Mouse (Mus musculus) gastrocnemius, postnatal 25 days (tissue): ENCODE results near the gene Olfr791. TPM values are rescaled to one million over a fixed set of nuclear protein-coding genes. Genes with fewer than 3 reads are reported as not detected.

ENCODE experiments used
- DNase-seq: peaks from one replicate; pipeline ENCODE4 v3.0.0; 2022
- long read RNA-seq, 2 experiments: library from polyadenylated mRNA; stranded (forward); transcript quantifications; one replicate each; pipeline ENCODE4 v2.0.0; 2021
- total RNA-seq, 2 experiments: library from RNA; stranded (reverse); gene quantifications; 1 replicate in 1 of 2; 2 replicates in 1 of 2; pipeline ENCODE4 v1.2.3; 2021

Olfr791 gene
- total RNA-seq = not detected
- long read RNA-seq, experiment 1 = 0 reads
- long read RNA-seq, experiment 2 = 0 reads

DNA sequence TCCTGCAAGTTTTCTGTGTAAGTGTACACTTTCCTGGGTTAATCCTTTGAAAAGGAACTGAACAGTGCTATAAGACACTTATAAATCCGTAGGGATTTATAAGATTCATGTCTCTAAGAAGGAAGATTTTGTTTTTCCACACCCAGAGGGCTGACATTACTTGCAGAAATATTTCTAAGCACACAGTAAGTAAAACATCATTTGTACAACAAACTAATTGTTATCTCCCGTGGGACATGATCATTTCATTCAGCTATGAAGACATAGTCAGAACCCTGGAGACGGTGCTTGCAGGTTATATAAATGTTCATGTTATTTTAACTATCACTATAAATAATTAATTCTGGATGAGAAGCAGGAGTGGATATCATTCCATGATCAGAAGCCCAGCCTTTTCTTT, at the start of gene Olfr791:
TSS of gene Olfr791 (plus strand) at position 301 of the 400 bp plus-strand sequence.
- no peak for DNase-seq

- no peak for DNase-seq
Measured at GRCm38 (mm10) chr10:129473256-129473655, 48.3 kb upstream of the Olfr791 start.

DNA sequence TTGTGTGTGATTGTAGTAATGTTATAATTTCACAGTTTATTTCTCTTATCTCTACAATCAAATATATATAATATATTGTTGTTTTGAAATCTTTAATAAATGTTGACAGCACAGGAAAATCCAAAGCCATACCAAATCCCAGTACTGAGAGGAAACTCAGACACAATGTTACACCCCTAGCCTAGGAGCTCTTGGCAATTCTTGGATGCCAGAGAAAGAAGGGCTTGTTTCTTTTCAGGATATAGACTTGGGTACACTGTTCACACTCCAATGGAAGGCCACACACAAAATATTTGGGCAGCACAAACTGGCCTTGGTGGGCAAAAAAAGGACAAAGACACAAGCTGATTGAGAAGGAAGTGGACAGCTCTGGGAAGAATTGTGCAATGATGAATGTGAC, 47.9 kb upstream of the Olfr791 start:
- DNase-seq = no peak

DNA sequence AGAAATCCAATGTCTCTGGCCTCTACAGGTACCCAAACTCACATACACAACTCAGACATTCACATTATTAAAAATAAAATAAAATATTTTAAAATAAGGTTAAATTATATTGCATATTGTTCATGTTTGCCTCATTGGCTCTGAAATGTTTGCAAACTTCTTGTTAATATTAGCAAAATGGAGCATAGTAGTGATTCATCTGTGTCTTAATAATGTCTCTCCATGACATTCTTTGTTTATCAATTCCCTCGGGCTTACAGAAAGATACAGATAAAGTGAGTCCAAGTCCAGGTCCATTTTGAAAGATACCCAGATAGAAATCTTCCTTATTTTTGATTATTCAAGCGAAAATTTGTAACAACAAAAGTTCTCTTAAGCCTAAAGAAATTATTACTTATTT, 37.1 kb upstream of the Olfr791 start, which contains the start of gene Olfr789:
TSS of gene Olfr789 (plus strand) at position 301 of the 400 bp plus-strand sequence.
- no peak for DNase-seq

- DNase-seq = no peak
Measured at GRCm38 (mm10) chr10:129490101-129490500, 31.5 kb upstream of the Olfr791 start.

GRCm38 (mm10) chr10:129498192-129498591, 23.4 kb upstream of the Olfr791 start, which contains the start of gene Olfr790:
Gene Olfr790, plus strand, starts transcription at chr10:129498492.
- DNase-seq = no peak

GRCm38 (mm10) chr10:129538862-129539261, 17.3 kb downstream of the Olfr791 start, which contains the start of gene Olfr792:
Gene Olfr792, plus strand, starts transcription at chr10:129539162.
- no peak for DNase-seq

DNA sequence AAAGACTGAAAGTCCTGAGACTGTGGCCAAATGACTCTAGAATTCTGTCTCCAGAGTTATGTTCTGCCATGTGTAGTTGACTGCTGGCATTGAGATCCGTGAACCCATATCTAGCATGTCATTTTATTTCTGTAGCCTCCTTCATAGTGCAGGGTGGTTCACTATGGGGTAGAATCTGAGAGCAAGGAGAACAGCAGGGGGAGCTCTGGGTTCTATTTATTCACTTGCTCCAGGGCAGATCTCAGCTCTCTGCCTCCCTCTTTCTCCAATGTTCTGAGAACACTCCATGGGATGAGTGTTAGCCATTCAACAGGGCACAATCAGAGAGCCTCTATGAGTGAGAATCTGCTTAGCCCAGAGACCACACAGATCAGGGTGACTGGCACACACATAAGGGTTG, 27.8 kb downstream of the Olfr791 start:
- no peak for DNase-seq

DNA sequence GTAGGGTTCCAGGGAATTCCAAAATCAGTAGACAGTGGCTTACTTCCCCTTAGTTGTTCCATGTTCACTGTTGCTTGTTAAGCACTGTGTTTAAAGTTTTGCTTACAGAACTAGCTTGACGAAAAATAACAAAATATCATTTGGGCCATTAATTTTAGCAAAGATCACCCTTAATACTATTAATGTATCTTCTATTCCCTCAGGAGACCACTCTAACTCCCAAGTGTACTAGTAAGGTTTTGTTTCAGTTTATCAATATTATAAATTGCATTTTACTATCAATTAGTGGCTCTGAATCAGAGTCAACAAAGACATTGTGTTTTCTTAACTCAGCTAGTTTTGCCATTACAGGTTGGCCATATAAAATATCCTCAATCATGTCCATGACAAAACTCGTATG, 45.8 kb downstream of the Olfr791 start, which contains the start of gene Olfr794:
TSS of gene Olfr794 (plus strand) at position 301 of the 400 bp plus-strand sequence.
- no peak for DNase-seq

- no peak for DNase-seq
Measured at GRCm38 (mm10) chr10:129577066-129577465, 55.5 kb downstream of the Olfr791 start.

Other genes with a start within 250 kb of the Olfr791 start
- gene Olfr780, start 203.7 kb upstream of the Olfr791 start, total RNA-seq = not detected
- gene Olfr781, start 192.9 kb upstream of the Olfr791 start, total RNA-seq = not detected
- not detected for gene Olfr782, start 172.9 kb upstream of the Olfr791 start, total RNA-seq
- gene Olfr784, start 137.7 kb upstream of the Olfr791 start, total RNA-seq = not detected
- gene Olfr785, start 116.4 kb upstream of the Olfr791 start, total RNA-seq = not detected
- not detected for gene Olfr786, start 94.5 kb upstream of the Olfr791 start, total RNA-seq
- gene Olfr787, start 59.9 kb upstream of the Olfr791 start, total RNA-seq = not detected
- gene Olfr788, start 50.8 kb upstream of the Olfr791 start, total RNA-seq = not detected
- gene Olfr789, start 37.0 kb upstream of the Olfr791 start, total RNA-seq = not detected
- gene Olfr790, start 23.3 kb upstream of the Olfr791 start, total RNA-seq = not detected
- not detected for gene Olfr792, start 17.4 kb downstream of the Olfr791 start, total RNA-seq
- gene Olfr794, start 45.9 kb downstream of the Olfr791 start, total RNA-seq = not detected
- gene Olfr796, start 90.8 kb downstream of the Olfr791 start, total RNA-seq = not detected
- gene Olfr798, start 106.1 kb downstream of the Olfr791 start, total RNA-seq = not detected
- not detected for gene Olfr799, start 115.7 kb downstream of the Olfr791 start, total RNA-seq
- not detected for gene Olfr800, start 135.9 kb downstream of the Olfr791 start, total RNA-seq
- not detected for gene Olfr801, start 152.1 kb downstream of the Olfr791 start, total RNA-seq
- not detected for gene Olfr802, start 166.4 kb downstream of the Olfr791 start, total RNA-seq
- not detected for gene Olfr803, start 172.5 kb downstream of the Olfr791 start, total RNA-seq
- not detected for gene Olfr804, start 181.4 kb downstream of the Olfr791 start, total RNA-seq
- not detected for gene Olfr805, start 207.6 kb downstream of the Olfr791 start, total RNA-seq
- not detected for gene Olfr806, start 220.1 kb downstream of the Olfr791 start, total RNA-seq
- gene Olfr807, start 236.0 kb downstream of the Olfr791 start, total RNA-seq = not detected
- gene Olfr808, start 243.7 kb downstream of the Olfr791 start, total RNA-seq = not detected